Mouse (Mus musculus) midbrain, embryonic 10.5 days (tissue): ENCODE data around the gene Adam11. TPM values are rescaled to one million over a fixed set of nuclear protein-coding genes. Genes with fewer than 3 reads are reported as not detected.

Experiments
- DNase-seq: peaks from one replicate; pipeline ENCODE4 v3.0.0-alpha.2; 2017; ENCODE audit warnings: low spot score
- H3K27ac ChIP-seq: fragments of 300-500 bp; sonication (generic); replicated peaks from 2 replicates; pipeline ENCODE4 v1.5.1; 2016; ENCODE audit warnings: mild to moderate bottlenecking
- H3K27me3 ChIP-seq: fragments of 300-500 bp; sonication (generic); 2 replicates; pipeline ENCODE4 v1.6.1; 2016; ENCODE audit warnings: low read depth, mild to moderate bottlenecking; ENCODE audit not compliant: poor library complexity, severe bottlenecking
- H3K36me3 ChIP-seq: fragments of 300-500 bp; sonication (generic); 2 replicates; pipeline ENCODE4 v1.6.1; 2016; ENCODE audit warnings: mild to moderate bottlenecking, moderate library complexity
- H3K4me1 ChIP-seq: fragments of 300-500 bp; sonication (generic); 2 replicates; pipeline ENCODE4 v1.6.1; 2016
- H3K4me3 ChIP-seq: fragments of 300-500 bp; sonication (generic); 2 replicates; pipeline ENCODE4 v1.5.1; 2016; ENCODE audit warnings: mild to moderate bottlenecking, moderate library complexity
- H3K9me3 ChIP-seq: fragments of 300-500 bp; sonication (generic); replicated peaks from 2 replicates; pipeline ENCODE4 v1.6.1; 2016; ENCODE audit warnings: mild to moderate bottlenecking
- WGBS: fragments of 180-500 bp; shearing (Covaris S2); methylation state at CpG from one replicate; pipeline ENCODE4 v1.1.7; 2016; 5-methylcytosine and 5-hydroxymethylcytosine counted together
- polyA plus RNA-seq: library from polyadenylated mRNA; unstranded; fragments of >200 nt; fragmentation: Nextera tagmentation; extraction: Ambion mirVana; gene quantifications from 2 replicates; pipeline ENCODE4 v1.2.1, GENCODE M21; 2016

Adam11 gene
- polyA plus RNA-seq, 1 experiment from 2014 or later = 10.7 TPM

DNA sequence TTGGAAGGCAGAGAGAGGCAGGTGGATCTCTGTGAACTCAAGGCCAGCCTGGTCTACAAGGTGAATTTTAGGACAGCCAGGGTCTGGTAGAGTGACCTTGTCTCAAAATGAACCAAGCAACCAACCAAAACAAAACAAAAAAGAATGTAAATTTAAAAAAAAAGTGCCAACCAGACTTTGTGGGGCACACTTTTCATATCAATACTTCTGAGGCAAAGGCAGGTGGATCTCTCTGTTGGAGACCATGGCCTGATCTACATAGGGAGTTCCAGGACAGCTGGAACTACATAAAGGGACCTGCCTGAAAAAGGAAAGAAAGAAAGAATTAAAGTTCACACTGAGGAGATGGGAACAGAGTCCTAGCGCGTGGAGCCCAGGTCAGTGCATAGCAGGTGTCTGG, 65.2 kb downstream of the Adam11 start:
- DNase-seq = no peak
- 67% methylated on average over 2 of the region's 2 CpGs for WGBS
- no peaks in the 10 kb centered on the region for H3K36me3 ChIP-seq
- no peak overlapping the region for H3K27ac ChIP-seq
- H3K27me3 ChIP-seq = 0 out of 2 replicates have a peak, but pooled peaks cover 4% of the 10 kb centered on the region
- H3K4me1 ChIP-seq = no peaks in the 10 kb centered on the region
- H3K4me3 ChIP-seq = no peak overlapping the region
- H3K9me3 ChIP-seq = no peaks in the 10 kb centered on the region

DNA sequence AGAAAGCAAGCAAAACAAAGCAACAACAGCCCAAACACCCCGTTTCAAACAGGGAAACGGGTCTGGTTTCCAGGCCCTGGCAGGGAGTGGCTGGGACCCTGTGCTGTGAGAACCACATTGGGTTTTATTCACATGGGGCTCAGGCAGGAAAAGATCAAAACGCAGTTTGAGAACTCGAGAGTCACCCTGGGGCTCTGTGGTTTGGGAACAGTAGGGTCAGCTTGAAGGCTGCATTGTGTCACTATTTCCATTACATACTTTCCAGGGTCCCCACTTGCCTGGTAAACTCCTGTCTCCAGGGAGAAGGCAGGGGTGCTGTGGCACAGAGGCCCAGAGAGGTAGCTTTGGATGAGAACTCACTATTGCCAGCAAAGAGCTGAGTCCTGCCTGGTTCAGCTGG, 65.9 kb downstream of the Adam11 start:
- 57% methylated on average over 4 of the region's 4 CpGs for WGBS
- Histone ChIP-seq H3K9me3 (no peaks in the 10 kb centered on the region), H3K27ac (no peak overlapping the region), H3K4me1 (no peaks in the 10 kb centered on the region), H3K4me3 (no peak overlapping the region), H3K27me3 (0 out of 2 replicates have a peak, but pooled peaks cover 4% of the 10 kb centered on the region), H3K36me3 (no peaks in the 10 kb centered on the region)
- no peak for DNase-seq

Other genes starting within 250 kb of the Adam11 start
- 65.5 and 73.8 TPM in 2 replicates for gene Gpatch8, start 205.0 kb upstream of the Adam11 start, polyA plus RNA-seq
- gene Gm11627, start 182.0 kb upstream of the Adam11 start, polyA plus RNA-seq = 11.1 and 12.6 TPM in 2 replicates
- 26.5 and 27.9 TPM in 2 replicates for gene Fzd2, start 157.0 kb upstream of the Adam11 start, polyA plus RNA-seq
- 0.16 and 0.41 TPM in 2 replicates for gene Meioc, start 97.7 kb upstream of the Adam11 start, polyA plus RNA-seq
- gene Ccdc43, start 63.7 kb upstream of the Adam11 start, polyA plus RNA-seq = 59.5 and 63.2 TPM in 2 replicates
- 81.1 and 84.0 TPM in 2 replicates for gene Gjc1, start 58.3 kb downstream of the Adam11 start, polyA plus RNA-seq
- gene Higd1b, start 74.4 kb downstream of the Adam11 start, polyA plus RNA-seq = not detected in 2 replicates
- gene Eftud2, start 119.5 kb downstream of the Adam11 start, polyA plus RNA-seq = 334 and 339 TPM in 2 replicates
- gene Ccdc103, start 119.8 kb downstream of the Adam11 start, polyA plus RNA-seq = 2.2 and 2.7 TPM in 2 replicates
- gene Fam187a, start 123.7 kb downstream of the Adam11 start, polyA plus RNA-seq = not detected in 2 replicates
- 0.05 and 0.09 TPM in 2 replicates for gene Gfap, start 139.5 kb downstream of the Adam11 start, polyA plus RNA-seq
- gene Kif18b, start 163.7 kb downstream of the Adam11 start, polyA plus RNA-seq = 12.4 and 14.0 TPM in 2 replicates
- gene C1ql1, start 185.2 kb downstream of the Adam11 start, polyA plus RNA-seq = 3.0 and 5.8 TPM in 2 replicates